Mouse (Mus musculus): ENCODE measurements around the gene Ephb4. TPM values are rescaled to one million over a fixed set of nuclear protein-coding genes. Genes with fewer than 3 reads are reported as not detected.

Gene Ephb4
- polyA plus RNA-seq, 1 experiment from 2014 or later: 27.3 TPM

DNA sequence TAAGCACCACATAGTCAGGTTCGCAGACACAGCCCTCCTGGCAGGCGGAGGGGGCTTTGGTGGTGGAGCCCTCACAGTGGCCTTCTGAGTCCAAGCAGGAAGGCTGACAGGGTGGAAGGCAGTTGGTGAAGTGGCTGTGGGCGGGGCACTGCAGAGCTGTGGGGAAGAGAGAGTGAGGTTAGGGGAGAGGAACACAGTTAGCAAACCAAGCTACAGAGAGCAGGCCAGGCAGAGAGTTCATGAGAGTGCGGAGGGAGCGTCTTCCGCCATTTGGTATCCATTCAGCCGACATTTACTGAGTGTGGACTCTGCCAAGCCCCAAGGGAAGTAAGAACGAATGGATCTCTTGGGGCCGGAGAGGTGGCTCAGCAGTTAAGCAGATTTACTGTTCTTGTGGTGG, 69.2 kb downstream of the Ephb4 start:
- 69% methylated on average over 9 of the region's 9 CpGs for WGBS (ENCODE audit: insufficient replicate concordance)
- Histone ChIP-seq H3K9me3 (replicated peaks; ENCODE audit: control insufficient read depth, low read length) (no peaks in the 10 kb centered on the region), H3K4me3 (ENCODE audit: low read depth, low read length) (no peak overlapping the region), H3K27ac (ENCODE audit: low read depth, low read length) (no peak overlapping the region), H3K9ac (ENCODE audit: low read depth, low read length) (no peak overlapping the region), H3K4me2 (no peak overlapping the region), H3K27me3 (ENCODE audit: control insufficient read depth, insufficient read depth, low read length) (no peaks in the 10 kb centered on the region), H3K36me3 (ENCODE audit: control insufficient read depth, insufficient read depth, low read length) (no peaks in the 10 kb centered on the region), H3K4me1 (ENCODE audit: control insufficient read depth, insufficient read depth, low read length) (no peaks in the 10 kb centered on the region)
- no peak for ATAC-seq (replicated peaks; ENCODE audit: insufficient number of reproducible peaks, low FRiP score, low TSS enrichment)

DNA sequence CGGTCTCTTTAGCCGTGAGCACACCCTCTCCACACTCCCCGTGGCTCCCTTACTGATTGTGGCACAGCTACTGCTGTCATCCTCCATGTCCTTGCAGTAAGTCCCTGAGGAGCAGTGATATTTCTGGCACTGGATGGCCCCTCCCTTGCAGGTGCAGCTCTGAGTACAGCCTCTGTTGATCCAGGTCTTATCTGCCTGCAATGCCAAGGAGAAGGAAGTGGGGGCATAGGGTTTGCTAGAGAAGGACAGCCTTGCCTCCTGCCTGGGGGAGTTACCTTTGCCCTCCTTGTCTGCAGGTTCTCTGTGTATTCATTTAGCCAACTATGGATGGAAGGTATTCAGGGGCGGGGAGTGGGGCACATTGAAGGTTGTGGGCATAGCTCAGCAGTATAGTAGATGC, 69.9 kb downstream of the Ephb4 start:
- ATAC-seq (replicated peaks; ENCODE audit: insufficient number of reproducible peaks, low FRiP score, low TSS enrichment): no peak
- no peaks in the 10 kb centered on the region for H3K36me3 ChIP-seq (ENCODE audit: control insufficient read depth, insufficient read depth, low read length)
- H3K27me3 ChIP-seq (ENCODE audit: control insufficient read depth, insufficient read depth, low read length): no peaks in the 10 kb centered on the region
- 60% methylated on average over 4 of the region's 4 CpGs for whole genome bisulfite sequencing (ENCODE audit: insufficient replicate concordance)
- no peak overlapping the region for H3K4me3 ChIP-seq (ENCODE audit: low read depth, low read length)
- no peak overlapping the region for H3K9ac ChIP-seq (ENCODE audit: low read depth, low read length)
- no peak overlapping the region for H3K4me2 ChIP-seq
- H3K4me1 ChIP-seq (ENCODE audit: control insufficient read depth, insufficient read depth, low read length): no peaks in the 10 kb centered on the region
- no peaks in the 10 kb centered on the region for H3K9me3 ChIP-seq (replicated peaks; ENCODE audit: control insufficient read depth, low read length)
- no peak overlapping the region for H3K27ac ChIP-seq (ENCODE audit: low read depth, low read length)

DNA sequence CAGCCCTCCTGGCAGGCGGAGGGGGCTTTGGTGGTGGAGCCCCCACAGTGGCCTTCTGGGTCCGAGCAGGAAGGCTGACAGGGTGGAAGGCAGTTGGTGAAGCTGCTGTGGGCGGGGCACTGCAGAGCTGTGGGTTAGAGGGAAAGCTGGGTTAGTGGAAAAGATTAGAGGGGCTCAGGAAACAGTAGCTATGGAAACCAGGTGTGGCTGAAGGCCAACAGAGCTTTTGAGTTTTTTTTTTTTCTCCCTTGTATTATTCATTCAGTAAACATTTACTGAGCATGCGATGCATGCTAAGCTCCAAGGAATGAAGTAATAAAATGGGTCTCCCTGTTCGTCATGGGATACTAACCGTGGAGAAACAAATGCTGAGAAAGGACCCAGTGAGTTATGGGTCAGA, 75.7 kb downstream of the Ephb4 start:
- 63% methylated on average over 6 of the region's 6 CpGs for WGBS (ENCODE audit: insufficient replicate concordance)
- Histone ChIP-seq H3K4me3 (ENCODE audit: low read depth, low read length) (no peak overlapping the region), H3K27ac (ENCODE audit: low read depth, low read length) (no peak overlapping the region), H3K4me1 (ENCODE audit: control insufficient read depth, insufficient read depth, low read length) (no peaks in the 10 kb centered on the region), H3K36me3 (ENCODE audit: control insufficient read depth, insufficient read depth, low read length) (no peaks in the 10 kb centered on the region), H3K9ac (ENCODE audit: low read depth, low read length) (no peak overlapping the region), H3K9me3 (replicated peaks; ENCODE audit: control insufficient read depth, low read length) (no peaks in the 10 kb centered on the region), H3K4me2 (no peak overlapping the region), H3K27me3 (ENCODE audit: control insufficient read depth, insufficient read depth, low read length) (no peaks in the 10 kb centered on the region)
- no peak for ATAC-seq (replicated peaks; ENCODE audit: insufficient number of reproducible peaks, low FRiP score, low TSS enrichment)

Other genes with a start within 250 kb of the Ephb4 start
- 5.8 and 9.4 TPM in 2 replicates for gene Trim56, start 233.9 kb upstream of the Ephb4 start, polyA plus RNA-seq (2014; fragmentation: Nextera tagmentation; extraction: Ambion mirVana)
- gene Muc3, start 200.8 kb upstream of the Ephb4 start, polyA plus RNA-seq (2014; fragmentation: Nextera tagmentation; extraction: Ambion mirVana): not detected in 2 replicates
- gene Muc3a, start 137.7 kb upstream of the Ephb4 start, polyA plus RNA-seq (2014; fragmentation: Nextera tagmentation; extraction: Ambion mirVana): 0.27 and 0.45 TPM in 2 replicates
- 20.3 and 22.2 TPM in 2 replicates for gene Ache, start 62.6 kb upstream of the Ephb4 start, polyA plus RNA-seq (2014; fragmentation: Nextera tagmentation; extraction: Ambion mirVana)
- 9.1 and 10.3 TPM in 2 replicates for gene Ufsp1, start 55.5 kb upstream of the Ephb4 start, polyA plus RNA-seq (2014; fragmentation: Nextera tagmentation; extraction: Ambion mirVana)
- gene Srrt, start 42.4 kb upstream of the Ephb4 start, polyA plus RNA-seq (2014; fragmentation: Nextera tagmentation; extraction: Ambion mirVana): 92.0 and 96.9 TPM in 2 replicates
- 36.7 and 41.1 TPM in 2 replicates for gene Trip6, start 35.7 kb upstream of the Ephb4 start, polyA plus RNA-seq (2014; fragmentation: Nextera tagmentation; extraction: Ambion mirVana)
- 5.1 and 5.6 TPM in 2 replicates for gene Slc12a9, start 16.5 kb upstream of the Ephb4 start, polyA plus RNA-seq (2014; fragmentation: Nextera tagmentation; extraction: Ambion mirVana)
- gene Zan, start 127.0 kb downstream of the Ephb4 start, polyA plus RNA-seq (2014; fragmentation: Nextera tagmentation; extraction: Ambion mirVana): 0.03 and 0.11 TPM in 2 replicates
- 46.5 and 50.0 TPM in 2 replicates for gene Pop7, start 152.4 kb downstream of the Ephb4 start, polyA plus RNA-seq (2014; fragmentation: Nextera tagmentation; extraction: Ambion mirVana)
- 6.8 and 9.5 TPM in 2 replicates for gene Gigyf1, start 168.4 kb downstream of the Ephb4 start, polyA plus RNA-seq (2014; fragmentation: Nextera tagmentation; extraction: Ambion mirVana)
- gene Epo, start 183.1 kb downstream of the Ephb4 start, polyA plus RNA-seq (2014; fragmentation: Nextera tagmentation; extraction: Ambion mirVana): not detected in 2 replicates
- gene Gnb2, start 183.4 kb downstream of the Ephb4 start, polyA plus RNA-seq (2014; fragmentation: Nextera tagmentation; extraction: Ambion mirVana): 307 and 318 TPM in 2 replicates
- gene Actl6b, start 203.4 kb downstream of the Ephb4 start, polyA plus RNA-seq (2014; fragmentation: Nextera tagmentation; extraction: Ambion mirVana): 0.65 and 1.0 TPM in 2 replicates
- gene Tfr2, start 219.7 kb downstream of the Ephb4 start, polyA plus RNA-seq (2014; fragmentation: Nextera tagmentation; extraction: Ambion mirVana): 2.3 and 3.5 TPM in 2 replicates

Measured in heart, embryonic 11.5 days (tissue).